Mouse (Mus musculus): ENCODE measurements around the gene Lrp8.

GRCm38 (mm10) chr4:107765196-107765813 lies 36.8 kb upstream of the Lrp8 start:
- no peak for TF ChIP-seq CTCF (IDR thresholded peaks at IDR 0.05; ENCODE audit: low read depth, low read length)
- TF ChIP-seq POLR2A (IDR thresholded peaks at IDR 0.05; ENCODE audit: borderline replicate concordance, low read depth, low read length) = no peak
